Mouse (Mus musculus): Measurements from ENCODE around the gene Rnf166. TPM values are rescaled to one million over a fixed set of nuclear protein-coding genes. Genes with fewer than 3 reads are reported as not detected.
A peak's percentile ranks its signal among the peaks of the same experiment; 100 is the strongest.

Rnf166 gene
- total and polyA plus RNA-seq, 3 experiments: 7.7 to 13.0 (median 8.5) TPM

- peaks cover 7 to 44% of the 10 kb centered on the region in 2 experiments for H3K4me1 ChIP-seq (ENCODE audit: control insufficient read depth in 1 of 2, insufficient read depth in 2 of 2)
- H3K4me3 ChIP-seq (replicated peaks in 1 of 3; ENCODE audit: low read depth in 2 of 3, low read length in 2 of 3, poor library complexity in 1 of 3): no peak overlapping the region
- dilution Hi-C loops (cut with MboI; ENCODE audit: extremely low pct_ligation_motif_present, extremely low pct_unique_long_range_greater_than_20kb, low sequenced_read_pairs): no loop called here
- H3K9me3 ChIP-seq (replicated peaks; ENCODE audit: low read length): peaks cover 3% of the 10 kb centered on the region
- no peaks in the 10 kb centered on the region for H3K79me2 ChIP-seq (replicated peaks; ENCODE audit: control insufficient read depth, extremely low read depth, insufficient read depth, poor library complexity, severe bottlenecking)
- peaks cover 9 to 26% of the 10 kb centered on the region in 2 experiments for H3K36me3 ChIP-seq (replicated peaks in 1 of 2; ENCODE audit: control insufficient read depth in 1 of 2, insufficient read depth in 1 of 2, low read length in 1 of 2)
- DNase-seq (ENCODE audit: extremely low read depth): no peak
- H3K27ac ChIP-seq (ENCODE audit: insufficient read depth, low read depth): no peak overlapping the region
- in situ Hi-C loops (cut with MboI; ENCODE audit: low pct_ligation_motif_present, low pct_unique_long_range_greater_than_20kb, low sequenced_read_pairs): no loop called here
- H3K9ac ChIP-seq (ENCODE audit: insufficient read depth, low read depth): no peak overlapping the region
- peaks cover 33% of the 10 kb centered on the region for H3K27me3 ChIP-seq (replicated peaks)
- no peak overlapping the region for H3K4me2 ChIP-seq (ENCODE audit: insufficient read depth, low read depth, poor library complexity, severe bottlenecking)
- TF ChIP-seq PAX5 (IDR thresholded peaks at IDR 0.05; ENCODE audit: low read length): no peak
- no peak for TF ChIP-seq RAD21 (IDR thresholded peaks at IDR 0.05; ENCODE audit: low read depth, low read length)
- no peak for TF ChIP-seq BHLHE40 (IDR thresholded peaks at IDR 0.05; ENCODE audit: low read depth, low read length)
- no peak for TF ChIP-seq RCOR1 (conservative IDR thresholded peaks at IDR 0.05; ENCODE audit: low read depth, low read length)
- TF ChIP-seq TCF12 (IDR thresholded peaks at IDR 0.05; ENCODE audit: low read depth, low read length): no peak
- TF ChIP-seq USF1 (IDR thresholded peaks at IDR 0.05; ENCODE audit: low read depth, low read length): no peak
- no peak for TF ChIP-seq NELFE (IDR thresholded peaks at IDR 0.05; ENCODE audit: low read depth, low read length)
- no peak for TF ChIP-seq ZC3H11A (IDR thresholded peaks at IDR 0.05; ENCODE audit: low read depth, low read length)
- TF ChIP-seq POLR2AphosphoS2 (IDR thresholded peaks at IDR 0.05; ENCODE audit: low read depth, low read length): no peak
- TF ChIP-seq CHD1 (IDR thresholded peaks at IDR 0.05; ENCODE audit: low read depth, low read length): no peak
- no peak for TF ChIP-seq ZNF384 (IDR thresholded peaks at IDR 0.05; ENCODE audit: low read depth, low read length)
- TF ChIP-seq JUND (conservative IDR thresholded peaks at IDR 0.05; ENCODE audit: low read depth, low read length): no peak
- no peak for TF ChIP-seq POLR2A (IDR thresholded peaks at IDR 0.05; ENCODE audit: low read depth, low read length)
- TF ChIP-seq MXI1 (IDR thresholded peaks at IDR 0.05; ENCODE audit: low read depth, low read length): no peak
- TF ChIP-seq MYC (IDR thresholded peaks at IDR 0.05; ENCODE audit: low read depth, low read length): no peak
- no peak for TF ChIP-seq ZMIZ1 (IDR thresholded peaks at IDR 0.05; ENCODE audit: low read depth, low read length)
- TF ChIP-seq CTCF (conservative IDR thresholded peaks at IDR 0.05 in 1 of 2, IDR thresholded peaks at IDR 0.05 in 1 of 2; ENCODE audit: low read depth in 2 of 2, low read length in 2 of 2): no peak
Observed at GRCm38 (mm10) chr8:122462510-122462909, 13.4 kb downstream of the Rnf166 start.

GRCm38 (mm10) chr8:122461473-122462148 is 14.3 kb downstream of the Rnf166 start:
- Histone ChIP-seq H3K9me3 (replicated peaks; ENCODE audit: low read length) (peaks cover 3% of the 10 kb centered on the region), H3K36me3 (replicated peaks in 1 of 2; ENCODE audit: control insufficient read depth in 1 of 2, insufficient read depth in 1 of 2, low read length in 1 of 2) (peaks cover 0 to 17% of the 10 kb centered on the region in 2 experiments), H3K79me2 (replicated peaks; ENCODE audit: control insufficient read depth, extremely low read depth, insufficient read depth, poor library complexity, severe bottlenecking) (no peaks in the 10 kb centered on the region), H3K4me2 (ENCODE audit: insufficient read depth, low read depth, poor library complexity, severe bottlenecking) (no peak overlapping the region), H3K27ac (ENCODE audit: insufficient read depth, low read depth) (no peak overlapping the region), H3K9ac (ENCODE audit: insufficient read depth, low read depth) (no peak overlapping the region), H3K27me3 (replicated peaks) (peaks cover 38% of the 10 kb centered on the region), H3K4me1 (ENCODE audit: control insufficient read depth in 1 of 2, insufficient read depth in 2 of 2) (peaks cover 9 to 48% of the 10 kb centered on the region in 2 experiments), H3K4me3 (replicated peaks in 1 of 3; ENCODE audit: low read depth in 2 of 3, low read length in 2 of 3, poor library complexity in 1 of 3) (no peak overlapping the region)
- DNase-seq (ENCODE audit: extremely low read depth): peak; percentile 28
- in situ Hi-C loops (cut with MboI; ENCODE audit: low pct_ligation_motif_present, low pct_unique_long_range_greater_than_20kb, low sequenced_read_pairs): no loop called here
- dilution Hi-C loops (cut with MboI; ENCODE audit: extremely low pct_ligation_motif_present, extremely low pct_unique_long_range_greater_than_20kb, low sequenced_read_pairs): no loop called here
- TF ChIP-seq IRF4 (IDR thresholded peaks at IDR 0.05; ENCODE audit: low read depth, low read length): peak; percentile 63; the same call in 1 of the 2 replicates
- TF ChIP-seq PAX5 (IDR thresholded peaks at IDR 0.05; ENCODE audit: low read length): no peak
- 0 out of 2 replicates have a peak, but pooled peaks have one; percentile 11 for TF ChIP-seq BHLHE40 (IDR thresholded peaks at IDR 0.05; ENCODE audit: low read depth, low read length)
- TF ChIP-seq EP300 (IDR thresholded peaks at IDR 0.05; ENCODE audit: low read length): 0 out of 2 replicates have a peak, but pooled peaks have one; percentile 22
- TF ChIP-seq TCF12 (IDR thresholded peaks at IDR 0.05; ENCODE audit: low read depth, low read length): 0 out of 2 replicates have a peak, but pooled peaks have one; percentile 1
- 0 out of 2 replicates have a peak, but pooled peaks have one; percentile 18 for TF ChIP-seq SIN3A (IDR thresholded peaks at IDR 0.05; ENCODE audit: low read length)

Measured in CH12.LX (cell line).